Mouse (Mus musculus) spleen, adult 2 months (tissue): ENCODE results near the gene Sypl.

Experiments
- CTCF ChIP-seq: fragments of 200-500 bp; IDR thresholded peaks from 2 replicates; pipeline ENCODE4 v1.5.1; 2011; ENCODE audit warnings: mild to moderate bottlenecking, inconsistent platforms; ENCODE audit not compliant: insufficient read depth, insufficient read length, insufficient replicate concordance; ENCODE audit errors: extremely low read depth
- POLR2A ChIP-seq: fragments of 200-500 bp; IDR thresholded peaks from 2 replicates; pipeline ENCODE4 v1.6.1; 2011; ENCODE audit warnings: low read depth, low read length, inconsistent platforms

GRCm38 (mm10) chr12:33028708-33029107 lies 75.0 kb downstream of the Sypl start:
- TF ChIP-seq CTCF (no peak), POLR2A (no peak)
